Mouse (Mus musculus) forebrain, postnatal 0 days (tissue): ENCODE measurements around the gene Ugt2b5. TPM values are rescaled to one million over a fixed set of nuclear protein-coding genes. Genes with fewer than 3 reads are reported as not detected.

Experiments
- ATAC-seq: fragments of 200-750 bp; cut with Nextera tagmentation; 2 replicates; pipeline ENCODE4 v1.8.0; 2017; ENCODE audit warnings: mild to moderate bottlenecking, moderate library complexity
- DNase-seq: peaks from one replicate; pipeline ENCODE4 v3.0.0-alpha.2; 2015
- H3K27ac ChIP-seq: fragments of 300-500 bp; sonication (generic); 2 replicates; pipeline ENCODE4 v1.5.1; 2014; ENCODE audit warnings: low read depth, mild to moderate bottlenecking, antibody characterized with exemption, low read length, moderate library complexity, mixed read lengths
- H3K27me3 ChIP-seq: fragments of 300-500 bp; sonication (generic); 2 replicates; pipeline ENCODE4 v1.6.1; 2014; ENCODE audit warnings: mild to moderate bottlenecking, low read length, mixed read lengths; ENCODE audit not compliant: insufficient read depth
- H3K36me3 ChIP-seq: fragments of 300-500 bp; sonication (generic); 2 replicates; pipeline ENCODE4 v1.6.1; 2014; ENCODE audit warnings: mild to moderate bottlenecking, moderate library complexity; ENCODE audit not compliant: insufficient read depth
- H3K4me1 ChIP-seq: fragments of 300-500 bp; sonication (generic); 2 replicates; pipeline ENCODE4 v1.6.1; 2014; ENCODE audit warnings: antibody characterized with exemption; ENCODE audit not compliant: insufficient read depth
- H3K4me2 ChIP-seq: fragments of 300-500 bp; sonication (generic); 2 replicates; pipeline ENCODE4 v1.6.1; 2014; ENCODE audit warnings: low read depth, mild to moderate bottlenecking, moderate library complexity
- H3K4me3 ChIP-seq: fragments of 300-500 bp; sonication (generic); 2 replicates; pipeline ENCODE4 v1.5.1; 2014; ENCODE audit warnings: low read depth, low read length, mixed read lengths
- H3K9ac ChIP-seq: fragments of 300-500 bp; sonication (generic); 2 replicates; pipeline ENCODE4 v1.6.1; 2014; ENCODE audit warnings: mild to moderate bottlenecking
- H3K9me3 ChIP-seq: fragments of 300-500 bp; sonication (generic); 2 replicates; pipeline ENCODE4 v1.6.1; 2016; ENCODE audit warnings: low read length
- CTCF ChIP-seq: sonication (generic); IDR thresholded peaks from 2 replicates; pipeline ENCODE4 v1.5.1; 2016; ENCODE audit warnings: antibody characterized with exemption, control low read depth, low read depth
- WGBS: fragments of 180-500 bp; shearing (Covaris S2); extraction: QIAGEN DNeasy Blood & Tissue Kit; methylation state at CpG from one replicate; pipeline ENCODE4 v1.1.7; 2014; 5-methylcytosine and 5-hydroxymethylcytosine counted together
- polyA plus RNA-seq: library from polyadenylated mRNA; unstranded; fragments of >200 nt; fragmentation: Nextera tagmentation; extraction: Ambion mirVana; gene quantifications from 2 replicates; pipeline ENCODE4 v1.2.1, GENCODE M21; 2015
- total RNA-seq: library from RNA; depleted of rRNA; stranded (reverse); fragments of >200 nt; gene quantifications from 2 replicates; pipeline ENCODE4 v1.2.3, GENCODE M21; 2014; rRNA removed

Ugt2b5 gene
- total and polyA plus RNA-seq, 2 experiments from 2014 or later, result not detected

GRCm38 (mm10) chr5:87091111-87091510 lies 49.0 kb downstream of the Ugt2b5 start:
- no peak for DNase-seq
- H3K27ac ChIP-seq, result no peak overlapping the region
- TF ChIP-seq CTCF, result no peak
- no peaks in the 10 kb centered on the region for H3K36me3 ChIP-seq
- H3K9me3 ChIP-seq, result no peaks in the 10 kb centered on the region
- H3K9ac ChIP-seq, result no peak overlapping the region
- ATAC-seq, result no peak
- H3K27me3 ChIP-seq, result no peaks in the 10 kb centered on the region
- H3K4me3 ChIP-seq, result no peak overlapping the region
- no peak overlapping the region for H3K4me2 ChIP-seq
- H3K4me1 ChIP-seq, result no peaks in the 10 kb centered on the region

- Histone ChIP-seq H3K36me3 (no peaks in the 10 kb centered on the region), H3K27ac (no peak overlapping the region), H3K4me3 (no peak overlapping the region), H3K9ac (no peak overlapping the region), H3K27me3 (no peaks in the 10 kb centered on the region), H3K4me1 (no peaks in the 10 kb centered on the region), H3K4me2 (no peak overlapping the region), H3K9me3 (no peaks in the 10 kb centered on the region)
- ATAC-seq, result no peak
- no peak for DNase-seq
- TF ChIP-seq CTCF, result no peak
These were observed 50.9 kb downstream of the Ugt2b5 start for GRCm38 (mm10) chr5:87089264-87089663.

GRCm38 (mm10) chr5:87086269-87086668 lies 53.8 kb downstream of the Ugt2b5 start:
- no peak overlapping the region for H3K4me3 ChIP-seq
- no peaks in the 10 kb centered on the region for H3K9me3 ChIP-seq
- no peaks in the 10 kb centered on the region for H3K4me1 ChIP-seq
- H3K27me3 ChIP-seq, result no peaks in the 10 kb centered on the region
- H3K27ac ChIP-seq, result no peak overlapping the region
- H3K9ac ChIP-seq, result no peak overlapping the region
- no peaks in the 10 kb centered on the region for H3K36me3 ChIP-seq
- no peak for DNase-seq
- H3K4me2 ChIP-seq, result no peak overlapping the region
- ATAC-seq, result no peak
- 76% methylated on average over 3 of the region's 3 CpGs for WGBS
- TF ChIP-seq CTCF, result no peak

Other genes starting within 250 kb of the Ugt2b5 start
- not detected in 2 replicates for gene Ugt2b34, start 233.4 kb downstream of the Ugt2b5 start, total RNA-seq
- not detected in 2 replicates for gene Ugt2b34, start 233.4 kb downstream of the Ugt2b5 start, polyA plus RNA-seq
- gene Ugt2b1, start 213.8 kb downstream of the Ugt2b5 start, total RNA-seq, result not detected in 2 replicates
- gene Ugt2b1, start 213.8 kb downstream of the Ugt2b5 start, polyA plus RNA-seq, result not detected in 2 replicates
- not detected in 2 replicates for gene Ugt2b35, start 139.5 kb downstream of the Ugt2b5 start, total RNA-seq
- not detected in 2 replicates for gene Ugt2b35, start 139.5 kb downstream of the Ugt2b5 start, polyA plus RNA-seq
- not detected in 2 replicates for gene Ugt2b36, start 47.8 kb downstream of the Ugt2b5 start, total RNA-seq
- not detected in 2 replicates for gene Ugt2b36, start 47.8 kb downstream of the Ugt2b5 start, polyA plus RNA-seq
- not detected in 2 replicates for gene Ugt2b37, start 114.5 kb upstream of the Ugt2b5 start, total RNA-seq
- gene Ugt2b37, start 114.5 kb upstream of the Ugt2b5 start, polyA plus RNA-seq, result not detected in 2 replicates
- gene Ugt2a3, start 196.9 kb upstream of the Ugt2b5 start, total RNA-seq, result not detected in 2 replicates
- gene Ugt2a3, start 196.9 kb upstream of the Ugt2b5 start, polyA plus RNA-seq, result not detected in 2 replicates